Mouse (Mus musculus) E14TG2a.4 (cell line): ENCODE results near the gene Csmd2.

Experiments
- H3K27me3 ChIP-seq: 2 replicates; pipeline ENCODE4 v1.6.1; 2014; ENCODE audit warnings: low read length, control low read depth; ENCODE audit not compliant: insufficient read depth
- H3K36me3 ChIP-seq: 2 replicates; pipeline ENCODE4 v1.6.1; 2014; ENCODE audit warnings: low read length, control low read depth; ENCODE audit not compliant: insufficient read depth
- H3K4me1 ChIP-seq: replicated peaks from 2 replicates; pipeline ENCODE4 v1.6.1; 2014; ENCODE audit warnings: low read depth, low read length, control low read depth
- H3K4me3 ChIP-seq: replicated peaks from 2 replicates; pipeline ENCODE4 v1.5.1; 2014; ENCODE audit warnings: mild to moderate bottlenecking, low read length
- H3K9me3 ChIP-seq: 2 replicates; pipeline ENCODE4 v1.6.1; 2014; ENCODE audit warnings: low read length, control low read depth
- CTCF ChIP-seq: conservative IDR thresholded peaks from 2 replicates; pipeline ENCODE4 v1.5.1; 2014; ENCODE audit warnings: low read length
- NANOG ChIP-seq: IDR thresholded peaks from 2 replicates; pipeline ENCODE4 v1.6.1; 2014; ENCODE audit warnings: borderline replicate concordance, low read length, mixed read lengths
- POU5F1 ChIP-seq: IDR thresholded peaks from 2 replicates; pipeline ENCODE4 v1.6.1; 2014; ENCODE audit warnings: low read length, borderline replicate concordance

Csmd2 gene

DNA sequence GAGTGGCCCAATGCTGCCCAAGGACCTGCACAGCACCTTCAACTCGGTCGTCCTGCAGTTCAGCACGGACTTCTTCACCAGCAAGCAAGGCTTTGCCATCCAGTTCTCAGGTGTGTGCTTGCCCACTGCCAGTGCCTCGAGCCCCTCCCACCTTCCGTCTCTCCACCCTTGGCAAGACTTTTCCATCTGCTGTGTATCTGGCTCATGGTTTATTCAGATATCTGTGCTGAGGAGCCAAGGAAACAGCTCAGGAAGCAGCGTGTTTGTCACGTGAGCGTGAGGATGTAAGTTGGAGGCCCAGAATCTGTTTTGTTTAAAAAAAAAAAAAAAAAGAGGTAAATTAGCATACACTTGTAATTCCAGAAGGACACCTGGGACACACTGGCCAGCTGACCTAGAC lies 455.1 kb downstream of the Csmd2 start:
- no peaks in the 10 kb centered on the region for H3K27me3 ChIP-seq
- no peaks in the 10 kb centered on the region for H3K4me1 ChIP-seq
- no peak for TF ChIP-seq CTCF
- TF ChIP-seq POU5F1: no peak
- no peak for TF ChIP-seq NANOG

DNA sequence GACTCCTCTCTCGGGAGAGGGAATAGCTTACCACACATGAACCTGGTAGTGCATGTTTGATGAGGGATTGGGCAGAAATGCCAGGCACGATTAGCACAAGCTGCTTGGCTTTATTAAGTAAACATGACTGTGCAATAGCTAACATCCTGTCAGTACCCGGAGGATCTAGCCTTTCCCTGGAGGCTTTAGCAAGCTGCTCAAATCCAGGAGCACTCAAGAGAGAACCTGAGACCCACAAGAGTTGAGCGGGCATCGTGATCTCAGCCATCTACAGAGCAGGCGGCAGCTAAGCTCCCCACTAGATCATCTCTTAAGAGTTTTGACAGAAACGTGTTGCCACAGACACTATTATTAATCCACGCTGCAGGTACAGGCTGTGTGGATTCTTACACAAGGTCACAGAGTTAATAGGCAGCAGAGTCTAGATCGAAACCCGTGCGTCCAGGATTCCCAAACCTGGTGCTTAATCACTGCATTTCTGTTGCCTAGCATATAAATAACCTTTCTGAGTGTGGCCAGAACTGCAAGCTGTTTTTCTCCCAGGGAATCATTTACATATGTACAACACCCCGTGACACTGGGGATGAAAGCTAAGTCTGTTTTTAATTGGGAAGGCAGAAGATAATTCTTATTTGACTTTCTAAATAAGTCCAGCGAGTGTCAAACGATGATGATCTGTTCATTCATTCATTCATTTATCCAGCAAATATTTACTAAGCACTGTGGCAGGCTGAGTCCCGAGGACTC lies 458.0 kb downstream of the Csmd2 start:
- Histone ChIP-seq H3K4me1 (no peaks in the 10 kb centered on the region), H3K9me3 (no peaks in the 10 kb centered on the region), H3K27me3 (no peaks in the 10 kb centered on the region), H3K36me3 (no peaks in the 10 kb centered on the region), H3K4me3 (no peak overlapping the region)
- TF ChIP-seq NANOG (no peak), POU5F1 (no peak), CTCF (no peak)

More for the DNA sequence above, 455.1 kb downstream of the Csmd2 start:
- no peaks in the 10 kb centered on the region for H3K9me3 ChIP-seq
- H3K36me3 ChIP-seq: no peaks in the 10 kb centered on the region
- no peak overlapping the region for H3K4me3 ChIP-seq

DNA sequence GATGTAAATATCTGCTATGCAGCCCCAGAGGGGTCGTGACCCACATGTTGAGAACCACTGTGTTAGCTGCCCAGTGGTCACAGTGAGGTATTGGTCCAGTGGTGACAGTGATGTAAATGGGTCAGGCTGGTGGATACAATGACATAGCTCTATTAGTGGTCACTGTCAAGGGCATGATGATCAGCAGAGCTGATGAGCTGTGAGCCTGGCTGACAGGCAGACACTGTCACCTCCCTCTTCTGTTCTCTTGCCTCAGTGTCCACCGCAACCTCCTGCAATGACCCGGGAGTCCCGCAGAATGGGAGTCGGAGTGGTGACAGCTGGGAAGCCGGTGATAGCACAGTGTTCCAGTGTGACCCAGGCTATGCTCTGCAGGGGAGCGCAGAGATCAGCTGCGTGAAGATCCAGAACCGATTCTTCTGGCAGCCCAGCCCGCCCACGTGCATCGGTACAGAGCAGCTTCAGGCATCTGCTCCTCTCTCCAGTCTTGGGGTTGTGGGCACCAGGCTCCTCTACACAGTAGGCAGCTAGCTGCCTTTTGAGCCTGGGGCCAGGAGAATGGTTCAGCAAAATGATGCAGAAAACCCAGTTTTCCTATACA lies 461.3 kb downstream of the Csmd2 start:
- TF ChIP-seq NANOG (no peak), CTCF (no peak), POU5F1 (no peak)
- no peaks in the 10 kb centered on the region for H3K27me3 ChIP-seq
- no peaks in the 10 kb centered on the region for H3K4me1 ChIP-seq
- H3K4me3 ChIP-seq: no peak overlapping the region
- no peaks in the 10 kb centered on the region for H3K36me3 ChIP-seq
- no peaks in the 10 kb centered on the region for H3K9me3 ChIP-seq

DNA sequence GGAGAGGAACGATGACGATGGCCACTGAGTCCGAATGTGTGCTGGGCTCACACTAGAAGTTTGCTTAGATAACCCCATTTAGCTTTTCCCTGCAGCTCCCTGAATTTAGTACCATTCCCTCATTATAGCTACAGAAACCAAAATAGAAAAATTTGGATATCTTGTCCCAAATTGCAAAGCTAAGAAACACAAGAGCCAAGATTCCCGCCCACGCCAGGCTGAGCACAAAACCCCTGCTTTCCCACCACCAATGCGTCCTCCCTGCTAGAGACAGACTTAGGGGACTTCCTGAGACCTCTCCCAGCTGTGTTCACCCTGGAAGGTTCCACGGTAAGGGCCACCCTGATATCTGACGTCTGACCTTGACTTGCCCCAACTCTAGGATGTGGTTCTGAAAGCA lies 462.5 kb downstream of the Csmd2 start:
- Histone ChIP-seq H3K4me3 (no peak overlapping the region), H3K4me1 (no peaks in the 10 kb centered on the region), H3K36me3 (no peaks in the 10 kb centered on the region), H3K27me3 (no peaks in the 10 kb centered on the region), H3K9me3 (no peaks in the 10 kb centered on the region)
- TF ChIP-seq NANOG: no peak
- no peak for TF ChIP-seq CTCF
- no peak for TF ChIP-seq POU5F1

DNA sequence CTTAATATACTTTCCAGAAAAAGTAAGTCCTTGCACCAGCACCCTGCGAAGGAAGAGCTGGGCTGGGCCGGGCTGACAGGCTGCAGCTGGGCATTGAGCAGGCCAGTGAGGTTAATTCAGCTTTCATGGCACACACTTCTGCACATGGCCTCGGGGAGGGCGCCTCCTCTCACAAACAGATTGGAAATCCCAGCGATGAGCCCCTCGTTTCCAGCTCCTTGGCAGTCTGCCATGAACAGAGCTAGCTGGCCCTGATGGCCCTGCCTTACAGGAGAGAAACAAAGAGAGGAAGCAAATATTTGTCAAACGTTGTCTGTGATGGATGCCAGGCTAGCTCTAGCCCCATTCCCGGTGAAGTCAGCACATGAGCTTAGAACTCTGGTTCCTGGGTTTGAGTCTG lies 463.3 kb downstream of the Csmd2 start:
- H3K4me1 ChIP-seq: no peaks in the 10 kb centered on the region
- no peaks in the 10 kb centered on the region for H3K9me3 ChIP-seq
- H3K4me3 ChIP-seq: no peak overlapping the region
- H3K27me3 ChIP-seq: no peaks in the 10 kb centered on the region
- no peaks in the 10 kb centered on the region for H3K36me3 ChIP-seq
- no peak for TF ChIP-seq NANOG
- no peak for TF ChIP-seq CTCF
- no peak for TF ChIP-seq POU5F1

DNA sequence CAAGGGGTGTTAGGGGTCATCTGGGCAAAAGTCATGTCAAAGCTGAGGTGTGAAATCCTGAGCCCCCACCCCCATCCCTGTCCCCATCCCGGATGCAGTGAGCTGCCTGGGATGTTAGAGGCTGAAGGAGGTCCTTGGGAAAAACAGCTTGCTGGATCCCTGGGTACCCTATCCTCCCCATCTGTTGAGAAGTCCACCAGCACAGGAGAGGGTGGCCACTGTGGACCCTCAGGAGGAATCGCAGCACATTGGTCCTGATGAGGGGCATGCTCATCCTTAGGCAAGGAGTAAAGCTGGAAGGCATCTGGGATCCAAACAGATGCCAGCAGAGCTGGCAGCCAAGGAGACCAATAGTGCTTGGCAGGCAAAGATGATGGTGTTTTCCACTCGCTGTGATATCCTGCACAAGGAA lies 463.7 kb downstream of the Csmd2 start:
- Histone ChIP-seq H3K27me3 (no peaks in the 10 kb centered on the region), H3K36me3 (no peaks in the 10 kb centered on the region), H3K9me3 (0 out of 2 replicates have a peak, but pooled peaks cover 3% of the 10 kb centered on the region), H3K4me3 (no peak overlapping the region), H3K4me1 (no peaks in the 10 kb centered on the region)
- TF ChIP-seq POU5F1 (no peak), CTCF (no peak), NANOG (no peak)

DNA sequence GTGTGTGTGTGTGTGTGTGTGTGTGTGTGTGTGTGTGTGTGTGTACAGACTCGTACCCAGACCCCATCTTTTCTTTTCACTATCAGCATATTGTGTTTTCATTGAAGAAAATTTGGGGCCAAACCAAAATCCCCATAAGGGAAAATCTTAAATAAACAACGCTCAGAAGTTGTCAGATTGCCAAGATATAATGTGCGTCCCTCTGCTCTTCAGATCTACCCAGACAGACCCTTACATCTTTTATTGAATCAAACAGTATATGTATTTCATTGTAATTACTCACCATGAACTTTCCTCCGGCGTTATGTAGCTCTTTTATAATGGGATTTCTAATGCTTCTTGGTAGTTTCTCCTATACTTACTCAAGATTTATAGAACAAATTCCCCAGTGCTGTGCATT lies 479.1 kb downstream of the Csmd2 start:
- no peak for TF ChIP-seq CTCF
- TF ChIP-seq NANOG: no peak
- TF ChIP-seq POU5F1: no peak
- Histone ChIP-seq H3K4me1 (no peaks in the 10 kb centered on the region), H3K36me3 (no peaks in the 10 kb centered on the region), H3K4me3 (no peak overlapping the region), H3K27me3 (no peaks in the 10 kb centered on the region), H3K9me3 (no peaks in the 10 kb centered on the region)

DNA sequence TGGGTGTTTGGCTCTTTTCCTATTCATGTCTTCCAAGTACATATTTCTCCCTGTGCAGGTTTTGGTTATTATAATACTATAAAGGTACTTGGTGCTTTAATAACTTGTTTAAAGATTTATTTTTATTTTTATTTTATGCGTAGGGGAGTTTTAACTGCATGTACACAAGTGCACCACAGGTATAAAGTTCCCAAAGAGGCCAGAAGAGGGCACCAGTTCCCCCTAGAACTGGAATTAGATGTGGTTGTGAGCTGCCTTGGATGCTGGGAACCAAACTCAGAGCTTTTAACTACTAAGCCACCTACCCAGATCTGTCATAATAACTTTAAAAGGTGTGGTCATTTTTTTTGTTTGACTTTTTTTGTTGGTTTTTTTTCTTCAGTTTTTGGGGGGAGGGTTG lies 480.4 kb downstream of the Csmd2 start:
- Histone ChIP-seq H3K4me1 (no peaks in the 10 kb centered on the region), H3K27me3 (no peaks in the 10 kb centered on the region), H3K36me3 (no peaks in the 10 kb centered on the region), H3K4me3 (no peak overlapping the region), H3K9me3 (no peaks in the 10 kb centered on the region)
- TF ChIP-seq CTCF (peak; percentile 34), NANOG (no peak), POU5F1 (no peak)

DNA sequence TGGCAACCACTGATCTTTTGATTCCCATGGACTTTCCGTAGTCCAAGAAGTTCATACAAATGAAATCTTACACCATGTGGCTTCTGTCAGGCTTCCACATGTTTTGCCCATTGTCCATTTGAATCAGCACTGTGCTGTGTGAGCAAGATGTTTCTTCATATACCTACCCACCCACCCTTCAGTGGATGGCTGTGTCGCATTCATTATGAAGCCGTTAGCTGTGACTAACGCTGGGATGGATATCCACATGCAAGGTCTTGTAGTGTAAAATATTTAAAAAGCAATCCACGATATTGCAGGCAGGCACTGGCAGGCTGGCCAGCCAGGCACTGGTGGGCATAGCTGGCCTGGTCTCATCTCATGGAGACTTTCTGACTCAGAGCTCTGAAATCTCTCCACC lies 488.6 kb downstream of the Csmd2 start:
- TF ChIP-seq CTCF (no peak), POU5F1 (no peak), NANOG (no peak)
- Histone ChIP-seq H3K36me3 (no peaks in the 10 kb centered on the region), H3K27me3 (peaks cover 5% of the 10 kb centered on the region; the same call in 1 of the 2 replicates), H3K9me3 (no peaks in the 10 kb centered on the region), H3K4me1 (no peaks in the 10 kb centered on the region), H3K4me3 (no peak overlapping the region)
